Mouse (Mus musculus) kidney, postnatal 10 days (tissue): ENCODE results near the gene Olfr283.
"Not testable (repeated sequence)": the region's sequence is repeated elsewhere in the genome, so short reads cannot be mapped to it uniquely, and the experiment has no call there.

Experiments
- DNase-seq: peaks from one replicate; pipeline ENCODE4 v3.0.0; 2021; ENCODE audit warnings: mixed read lengths

Gene Olfr283

GRCm38 (mm10) chr15:98380846-98381245 lies at the start of gene Olfr283:
TSS of gene Olfr283 (minus strand) at chr15:98380946.
- DNase-seq: no peak

GRCm38 (mm10) chr15:98425188-98425587 lies 44.4 kb upstream of the Olfr283 start:
- no peak for DNase-seq

- DNase-seq: no peak
Measured at GRCm38 (mm10) chr15:98424753-98425152, 44.0 kb upstream of the Olfr283 start.

GRCm38 (mm10) chr15:98424326-98424725 lies 43.6 kb upstream of the Olfr283 start:
- no peak for DNase-seq

- DNase-seq: no peak
Measured at GRCm38 (mm10) chr15:98420897-98421296, 40.2 kb upstream of the Olfr283 start.

GRCm38 (mm10) chr15:98418096-98418495 lies 37.4 kb upstream of the Olfr283 start:
- DNase-seq: no peak

- peak; percentile 25 for DNase-seq
Measured at GRCm38 (mm10) chr15:98417285-98417684, 36.5 kb upstream of the Olfr283 start.

GRCm38 (mm10) chr15:98416802-98417201 lies 36.1 kb upstream of the Olfr283 start:
- DNase-seq: not testable (repeated sequence)

- no peak for DNase-seq
Measured at GRCm38 (mm10) chr15:98415996-98416395, 35.2 kb upstream of the Olfr283 start.

GRCm38 (mm10) chr15:98410249-98410648 lies 29.5 kb upstream of the Olfr283 start:
- no peak for DNase-seq

- DNase-seq: no peak
Measured at GRCm38 (mm10) chr15:98409635-98410034, 28.9 kb upstream of the Olfr283 start.

- peak; percentile 72 for DNase-seq
Measured at GRCm38 (mm10) chr15:98408406-98409060, 27.8 kb upstream of the Olfr283 start.

GRCm38 (mm10) chr15:98402356-98402755 lies 21.6 kb upstream of the Olfr283 start:
- no peak for DNase-seq

- DNase-seq: peak; percentile 42
Measured at GRCm38 (mm10) chr15:98397136-98397535, 16.4 kb upstream of the Olfr283 start.

- DNase-seq: peak; percentile 40
Measured at GRCm38 (mm10) chr15:98391903-98392187, 11.1 kb upstream of the Olfr283 start.

- peak; percentile 8 for DNase-seq
Measured at GRCm38 (mm10) chr15:98391081-98391902, 10.5 kb upstream of the Olfr283 start.

GRCm38 (mm10) chr15:98389796-98390195 lies 9.1 kb upstream of the Olfr283 start:
- DNase-seq: peak; percentile 88

- no peak for DNase-seq
Measured at GRCm38 (mm10) chr15:98387621-98388020, 6.9 kb upstream of the Olfr283 start.

- no peak for DNase-seq
Measured at GRCm38 (mm10) chr15:98378209-98378608, 2.5 kb downstream of the Olfr283 start.

- DNase-seq: no peak
Measured at GRCm38 (mm10) chr15:98340887-98341286, 39.9 kb downstream of the Olfr283 start, which contains the start of gene Olfr284. TSS of gene Olfr284 (minus strand) at chr15:98340987.
